Mouse (Mus musculus) bone marrow macrophage, adult 2 months (primary cell): ENCODE results near the gene Fnip2.

Source experiments
- CTCF ChIP-seq: IDR thresholded peaks from 2 replicates; pipeline ENCODE4 v1.5.1; 2012; ENCODE audit warnings: low read depth, mild to moderate bottlenecking, low read length, moderate library complexity
- POLR2A ChIP-seq: IDR thresholded peaks from 2 replicates; pipeline ENCODE4 v1.6.1; 2012; ENCODE audit warnings: mild to moderate bottlenecking, low read depth, low read length, borderline replicate concordance

DNA sequence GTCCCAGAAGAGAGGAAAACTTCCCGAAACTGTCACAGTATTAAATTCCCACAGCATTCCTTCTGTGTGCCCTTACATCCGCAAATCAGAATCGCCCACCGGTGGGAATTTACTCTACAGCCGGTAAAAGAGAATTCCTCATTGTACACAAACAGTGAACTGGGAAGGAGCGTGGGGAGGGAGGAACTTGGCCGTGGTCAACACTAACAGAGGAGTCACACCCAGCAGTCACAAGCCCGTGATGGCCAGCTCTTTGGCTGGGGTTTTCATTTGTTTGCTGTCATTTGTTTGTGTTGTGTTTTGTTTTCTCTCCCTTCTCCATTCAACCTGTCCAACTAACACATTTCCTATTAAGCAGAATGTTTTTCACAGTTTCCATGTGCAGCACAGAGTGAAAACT lies 39.7 kb downstream of the Fnip2 start:
- TF ChIP-seq CTCF (no peak), POLR2A (no peak)
